Mouse (Mus musculus) midbrain, embryonic 12.5 days (tissue): ENCODE results near the gene Gclc. TPM values are rescaled to one million over a fixed set of nuclear protein-coding genes. Genes with fewer than 3 reads are reported as not detected.
"Not testable (repeated sequence)": the region's sequence is repeated elsewhere in the genome, so short reads cannot be mapped to it uniquely, and the experiment has no call there.

Source experiments
- ATAC-seq: fragments of 200-750 bp; cut with Nextera tagmentation; 2 replicates; pipeline ENCODE4 v1.8.0; 2017; ENCODE audit warnings: low read depth, moderate TSS enrichment, moderate library complexity; ENCODE audit not compliant: low FRiP score
- H3K27ac ChIP-seq: fragments of 300-500 bp; sonication (generic); replicated peaks from 2 replicates; pipeline ENCODE4 v1.5.1; 2016; ENCODE audit warnings: mild to moderate bottlenecking
- H3K27me3 ChIP-seq: fragments of 300-500 bp; sonication (generic); 2 replicates; pipeline ENCODE4 v1.6.1; 2016; ENCODE audit warnings: mild to moderate bottlenecking
- H3K36me3 ChIP-seq: fragments of 300-500 bp; sonication (generic); 2 replicates; pipeline ENCODE4 v1.6.1; 2016
- H3K4me1 ChIP-seq: fragments of 300-500 bp; sonication (generic); 2 replicates; pipeline ENCODE4 v1.6.1; 2016
- H3K4me2 ChIP-seq: fragments of 300-500 bp; sonication (generic); replicated peaks from 2 replicates; pipeline ENCODE4 v1.6.1; 2016; ENCODE audit warnings: mild to moderate bottlenecking, moderate library complexity
- H3K4me3 ChIP-seq: fragments of 300-500 bp; sonication (generic); 2 replicates; pipeline ENCODE4 v1.5.1; 2016; ENCODE audit warnings: mild to moderate bottlenecking
- H3K9ac ChIP-seq: fragments of 300-500 bp; sonication (generic); replicated peaks from 2 replicates; pipeline ENCODE4 v1.6.1; 2016; ENCODE audit warnings: mild to moderate bottlenecking, moderate library complexity
- H3K9me3 ChIP-seq: fragments of 300-500 bp; sonication (generic); 2 replicates; pipeline ENCODE4 v1.6.1; 2016; ENCODE audit warnings: mild to moderate bottlenecking
- WGBS: fragments of 180-500 bp; shearing (Covaris S2); methylation state at CpG from one replicate; pipeline ENCODE4 v1.1.7; 2016; 5-methylcytosine and 5-hydroxymethylcytosine counted together
- polyA plus RNA-seq: library from polyadenylated mRNA; unstranded; fragments of >200 nt; fragmentation: Nextera tagmentation; extraction: Ambion mirVana; gene quantifications from 2 replicates; pipeline ENCODE4 v1.2.1, GENCODE M21; 2016

Gclc gene
- polyA plus RNA-seq, 1 experiment from 2014 or later = 19.3 TPM

DNA sequence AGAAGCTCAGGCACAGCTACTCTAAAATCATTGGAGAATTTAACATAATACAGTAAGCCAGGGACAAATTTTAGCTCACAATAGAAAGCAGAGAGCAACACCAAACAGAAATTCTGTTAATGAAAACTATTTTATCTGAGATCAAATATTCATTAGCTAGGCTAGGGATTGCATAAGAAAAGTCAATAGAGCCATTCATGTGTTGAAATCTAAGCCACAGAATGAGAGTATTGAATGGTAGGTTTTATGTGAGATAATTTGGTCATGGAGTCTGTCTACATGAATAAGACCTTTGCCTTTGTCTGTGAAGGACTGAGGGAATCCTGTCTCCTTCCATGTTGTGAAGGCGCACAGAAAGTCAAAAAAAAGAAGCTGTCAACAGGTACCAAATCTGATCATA, 34.7 kb upstream of the Gclc start:
- H3K36me3 ChIP-seq = no peaks in the 10 kb centered on the region
- H3K4me2 ChIP-seq = no peak overlapping the region
- no peak overlapping the region for H3K27ac ChIP-seq
- H3K9me3 ChIP-seq = no peaks in the 10 kb centered on the region
- no peak overlapping the region for H3K4me3 ChIP-seq
- no peak for ATAC-seq
- 95% methylated on average over 1 of the region's 1 CpGs for WGBS
- no peaks in the 10 kb centered on the region for H3K4me1 ChIP-seq
- no peak overlapping the region for H3K9ac ChIP-seq
- no peaks in the 10 kb centered on the region for H3K27me3 ChIP-seq

DNA sequence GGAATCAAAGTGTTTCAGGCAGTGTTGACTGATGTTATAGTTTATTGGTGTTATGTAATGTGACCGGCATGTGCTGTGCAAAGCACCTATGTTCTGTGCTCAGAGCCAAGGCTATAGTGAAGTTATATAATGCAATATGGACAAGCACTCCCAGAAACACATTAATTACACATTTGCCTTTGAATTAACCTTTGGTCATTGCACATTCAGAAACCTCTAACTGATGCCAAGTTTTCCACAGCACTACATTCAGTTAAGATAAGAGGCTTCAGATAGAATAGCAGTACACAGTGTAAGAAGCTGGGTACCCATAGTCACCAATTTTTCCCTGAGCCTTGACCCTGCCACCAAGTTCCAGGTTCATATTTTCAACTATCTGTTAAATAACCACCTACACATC, 32.0 kb upstream of the Gclc start:
- Histone ChIP-seq H3K4me1 (no peaks in the 10 kb centered on the region), H3K27ac (no peak overlapping the region), H3K27me3 (no peaks in the 10 kb centered on the region), H3K9me3 (no peaks in the 10 kb centered on the region), H3K9ac (no peak overlapping the region), H3K4me2 (no peak overlapping the region), H3K4me3 (no peak overlapping the region), H3K36me3 (no peaks in the 10 kb centered on the region)
- 94% methylated on average over 1 of the region's 1 CpGs for WGBS
- ATAC-seq = no peak

DNA sequence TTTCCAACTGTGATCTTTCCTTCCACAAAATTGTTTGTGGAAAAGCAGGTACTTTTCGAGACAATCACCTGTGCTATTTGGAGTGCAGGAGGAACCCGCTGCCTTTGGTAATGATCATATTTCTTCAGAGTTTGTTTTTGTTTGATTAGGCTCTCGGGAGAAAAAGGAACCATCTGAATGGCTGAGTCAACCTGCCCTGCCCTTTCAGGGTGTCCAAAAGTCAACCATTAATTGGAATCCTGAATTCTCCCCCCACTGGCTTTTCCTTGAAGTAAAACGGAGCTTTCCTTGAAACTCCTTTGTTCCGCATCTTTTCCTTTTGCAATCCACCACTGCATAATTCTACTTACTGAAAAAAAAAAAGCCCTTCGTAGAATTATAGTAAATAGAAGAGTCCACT, 30.1 kb upstream of the Gclc start:
- Histone ChIP-seq H3K9me3 (no peaks in the 10 kb centered on the region), H3K4me1 (no peaks in the 10 kb centered on the region), H3K36me3 (no peaks in the 10 kb centered on the region), H3K4me3 (no peak overlapping the region), H3K27ac (no peak overlapping the region), H3K4me2 (no peak overlapping the region), H3K27me3 (no peaks in the 10 kb centered on the region), H3K9ac (no peak overlapping the region)
- 84% methylated on average over 6 of the region's 6 CpGs for WGBS
- no peak for ATAC-seq

DNA sequence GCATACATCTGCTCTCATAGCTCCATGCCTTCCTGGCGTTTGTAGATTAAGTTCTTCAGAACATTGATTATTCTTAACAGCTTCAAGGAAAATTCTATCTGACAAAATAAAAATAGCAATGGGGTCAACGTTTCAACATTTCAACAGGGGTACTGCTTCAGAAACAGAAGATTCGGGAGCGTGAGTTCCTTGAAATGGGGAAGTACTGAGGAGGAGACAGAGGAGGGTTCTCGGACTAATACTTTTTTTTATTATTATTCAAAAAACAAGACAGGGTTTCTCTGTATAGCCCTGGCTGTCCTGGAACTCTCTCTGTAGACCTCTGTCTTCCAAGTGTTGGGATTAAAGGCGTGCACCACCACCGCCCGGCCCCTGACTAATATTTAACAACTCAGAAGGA, 28.9 kb upstream of the Gclc start:
- no peak for ATAC-seq

DNA sequence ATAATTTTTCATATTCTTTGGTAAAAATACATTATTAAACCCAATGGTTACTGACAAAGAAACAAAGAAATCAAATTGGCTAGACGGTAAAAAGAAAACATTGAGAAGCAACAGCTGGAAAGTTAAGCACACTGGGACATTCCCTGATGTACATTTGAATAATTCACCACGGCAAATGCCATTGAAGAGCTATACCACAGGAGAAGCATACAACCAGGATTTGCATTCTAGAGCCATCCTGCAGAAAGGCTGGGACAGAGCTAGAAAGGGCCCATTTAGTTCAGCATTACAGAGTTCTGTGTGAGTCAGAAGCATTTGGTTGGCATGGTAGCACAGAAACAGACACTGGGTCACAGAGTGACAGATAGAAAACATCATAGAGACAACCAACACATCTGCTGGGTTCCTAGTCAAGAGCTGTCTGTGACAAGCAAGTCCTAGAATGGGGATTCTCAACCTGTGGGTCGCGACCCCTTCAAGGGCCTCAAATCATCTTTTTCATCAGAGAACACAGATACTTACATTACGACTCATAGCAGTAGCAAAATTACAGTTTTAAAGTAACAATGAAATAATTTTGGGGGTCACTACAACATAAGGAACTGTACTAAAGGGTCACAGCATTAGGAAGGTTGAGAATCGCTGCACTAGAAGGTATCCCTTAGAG, 28.2 kb upstream of the Gclc start:
- no peak overlapping the region for H3K4me3 ChIP-seq
- H3K9ac ChIP-seq = no peak overlapping the region
- ATAC-seq = no peak
- H3K4me2 ChIP-seq = no peak overlapping the region
- WGBS = 74% methylated on average over 6 of the region's 6 CpGs
- H3K36me3 ChIP-seq = no peaks in the 10 kb centered on the region
- H3K4me1 ChIP-seq = no peaks in the 10 kb centered on the region
- H3K9me3 ChIP-seq = no peaks in the 10 kb centered on the region
- H3K27ac ChIP-seq = no peak overlapping the region
- H3K27me3 ChIP-seq = no peaks in the 10 kb centered on the region

More for the DNA sequence above, 28.9 kb upstream of the Gclc start:
- Histone ChIP-seq H3K4me1 (no peaks in the 10 kb centered on the region), H3K27ac (no peak overlapping the region), H3K36me3 (no peaks in the 10 kb centered on the region), H3K9me3 (no peaks in the 10 kb centered on the region), H3K4me2 (no peak overlapping the region), H3K4me3 (no peak overlapping the region), H3K27me3 (no peaks in the 10 kb centered on the region), H3K9ac (no peak overlapping the region)
- 92% methylated on average over 8 of the region's 8 CpGs for WGBS

DNA sequence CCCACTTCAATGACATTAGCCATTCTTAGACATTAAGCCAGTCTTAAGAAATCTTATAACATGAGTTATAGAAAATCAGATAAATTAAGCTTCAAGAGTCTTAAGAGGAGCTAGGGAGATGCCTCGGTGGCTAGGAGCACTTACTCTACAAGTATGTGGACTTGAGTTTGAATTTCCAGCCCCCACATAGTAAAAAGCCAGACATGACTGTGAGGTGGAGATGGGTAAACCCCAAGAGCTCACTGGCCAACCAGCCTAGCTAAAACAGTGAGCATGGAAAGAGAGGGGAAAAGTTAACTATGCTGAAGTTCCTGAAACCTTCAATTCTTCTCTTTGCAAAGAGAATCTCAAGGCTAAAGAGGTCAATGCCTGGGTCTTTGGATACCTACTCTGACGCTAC, 27.3 kb upstream of the Gclc start:
- WGBS = 90% methylated on average over 2 of the region's 2 CpGs

DNA sequence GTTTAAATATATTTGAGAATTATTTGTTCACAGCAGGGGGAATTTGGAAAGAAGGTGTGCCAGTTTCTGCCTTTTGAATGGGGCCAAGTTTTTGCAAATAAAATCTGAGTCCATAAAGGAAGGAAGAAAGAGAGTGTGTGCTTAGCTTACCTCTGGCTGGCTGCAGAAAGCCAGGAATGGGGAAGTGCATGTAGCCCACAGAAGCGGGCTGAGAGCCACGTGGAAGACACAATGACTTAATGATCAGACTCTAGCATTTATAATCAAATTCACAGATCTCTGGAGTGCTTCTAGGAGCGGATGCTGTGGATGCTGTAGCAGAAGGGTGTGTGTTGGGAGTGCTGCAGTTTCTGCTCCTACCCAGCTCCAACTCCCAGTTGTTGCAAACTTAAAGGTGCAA, 22.3 kb upstream of the Gclc start:
- Histone ChIP-seq H3K4me1 (no peaks in the 10 kb centered on the region), H3K9me3 (no peaks in the 10 kb centered on the region), H3K4me2 (no peak overlapping the region), H3K27me3 (no peaks in the 10 kb centered on the region), H3K4me3 (no peak overlapping the region), H3K9ac (no peak overlapping the region), H3K36me3 (no peaks in the 10 kb centered on the region), H3K27ac (no peak overlapping the region)
- WGBS = 68% methylated on average over 3 of the region's 3 CpGs
- ATAC-seq = no peak

More for the DNA sequence above, 27.3 kb upstream of the Gclc start:
- Histone ChIP-seq H3K4me1 (no peaks in the 10 kb centered on the region), H3K27me3 (no peaks in the 10 kb centered on the region), H3K9me3 (no peaks in the 10 kb centered on the region), H3K27ac (no peak overlapping the region), H3K4me3 (no peak overlapping the region), H3K9ac (no peak overlapping the region), H3K36me3 (no peaks in the 10 kb centered on the region), H3K4me2 (no peak overlapping the region)
- no peak for ATAC-seq

DNA sequence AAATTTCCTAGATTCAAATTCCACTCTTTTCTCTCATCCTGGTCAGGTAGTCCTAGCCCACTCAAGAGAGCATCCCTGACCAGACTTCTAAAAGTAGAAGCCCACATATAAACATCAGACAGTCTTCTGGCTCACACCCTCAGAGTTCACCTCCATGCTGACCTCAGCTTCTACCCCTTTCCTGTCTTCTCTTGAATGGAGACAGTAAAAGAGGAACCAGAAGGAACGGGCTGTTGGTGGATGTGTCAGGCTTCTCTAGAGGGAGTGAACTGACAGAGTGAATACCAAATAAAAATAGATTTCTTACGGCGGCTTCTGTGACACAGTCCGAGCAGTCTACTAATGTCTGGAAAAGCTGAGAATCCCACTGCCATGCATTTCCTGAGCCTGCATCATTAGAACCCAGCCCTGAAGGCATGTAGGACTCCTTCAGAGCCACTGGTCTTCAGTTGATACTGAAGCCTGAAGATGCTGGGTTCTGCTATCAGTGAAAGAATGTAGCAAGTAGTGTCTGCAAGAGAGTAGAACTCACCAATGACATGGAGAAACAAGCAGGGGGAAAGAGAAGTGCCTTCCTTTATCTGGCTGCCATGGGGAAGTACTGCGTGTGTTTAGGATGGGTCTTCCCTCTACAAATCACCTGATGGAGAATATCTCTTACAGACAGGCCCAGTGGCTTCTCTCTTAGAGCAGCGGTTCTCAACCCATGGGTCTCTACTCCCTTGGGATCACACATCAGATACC, 16.9 kb upstream of the Gclc start:
- no peaks in the 10 kb centered on the region for H3K27me3 ChIP-seq
- H3K4me3 ChIP-seq = no peak overlapping the region
- no peak overlapping the region for H3K27ac ChIP-seq
- no peak for ATAC-seq
- H3K4me2 ChIP-seq = no peak overlapping the region
- H3K9ac ChIP-seq = no peak overlapping the region
- 90% methylated on average over 6 of the region's 6 CpGs for whole genome bisulfite sequencing
- H3K9me3 ChIP-seq = no peaks in the 10 kb centered on the region
- no peaks in the 10 kb centered on the region for H3K36me3 ChIP-seq
- no peaks in the 10 kb centered on the region for H3K4me1 ChIP-seq

DNA sequence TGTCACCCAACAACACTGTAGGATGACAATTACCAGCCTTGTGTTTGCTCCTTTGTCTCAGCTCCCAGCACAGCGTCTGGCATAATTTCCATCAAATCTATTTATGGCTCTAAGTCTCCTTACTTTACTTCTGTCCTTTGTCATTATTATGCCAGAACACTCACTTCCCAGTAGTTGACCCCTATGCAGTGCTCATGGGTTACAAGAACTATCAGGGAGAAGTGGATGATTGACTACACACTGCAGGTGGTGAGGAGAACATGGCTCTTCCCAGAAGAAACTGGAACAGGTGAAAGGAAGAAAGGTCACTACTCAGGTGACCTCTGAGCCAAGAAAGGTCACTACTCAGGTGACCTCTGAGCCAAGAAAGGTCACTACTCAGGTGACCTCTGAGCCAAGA, 12.9 kb upstream of the Gclc start:
- Histone ChIP-seq H3K4me2 (no peak overlapping the region), H3K4me1 (no peaks in the 10 kb centered on the region), H3K27me3 (no peaks in the 10 kb centered on the region), H3K36me3 (no peaks in the 10 kb centered on the region), H3K9ac (no peak overlapping the region), H3K4me3 (no peak overlapping the region), H3K9me3 (no peaks in the 10 kb centered on the region), H3K27ac (no peak overlapping the region)
- ATAC-seq = no peak
- WGBS = 75% methylated on average over 1 of the region's 1 CpGs

DNA sequence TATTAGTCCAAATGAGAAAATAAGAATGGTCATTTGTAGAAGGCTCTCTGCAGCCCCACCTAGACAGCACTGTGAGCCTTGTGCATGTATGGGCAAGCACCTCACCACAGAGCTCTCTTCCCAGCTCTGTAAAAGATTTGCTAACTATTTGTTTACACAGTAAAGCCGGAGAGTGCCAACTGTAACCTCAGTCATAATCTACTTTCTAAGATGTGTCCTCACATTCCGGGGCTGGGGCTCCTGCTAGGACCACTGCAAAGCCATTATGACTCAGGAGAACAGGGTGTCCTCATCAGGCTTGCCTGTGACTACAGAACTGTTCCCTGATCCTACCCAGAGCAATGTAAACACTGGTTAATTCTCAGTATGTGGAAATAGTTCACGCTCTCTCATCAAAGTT, 9.5 kb upstream of the Gclc start:
- 72% methylated on average over 3 of the region's 3 CpGs for WGBS
- no peaks in the 10 kb centered on the region for H3K27me3 ChIP-seq
- H3K4me3 ChIP-seq = no peak overlapping the region

DNA sequence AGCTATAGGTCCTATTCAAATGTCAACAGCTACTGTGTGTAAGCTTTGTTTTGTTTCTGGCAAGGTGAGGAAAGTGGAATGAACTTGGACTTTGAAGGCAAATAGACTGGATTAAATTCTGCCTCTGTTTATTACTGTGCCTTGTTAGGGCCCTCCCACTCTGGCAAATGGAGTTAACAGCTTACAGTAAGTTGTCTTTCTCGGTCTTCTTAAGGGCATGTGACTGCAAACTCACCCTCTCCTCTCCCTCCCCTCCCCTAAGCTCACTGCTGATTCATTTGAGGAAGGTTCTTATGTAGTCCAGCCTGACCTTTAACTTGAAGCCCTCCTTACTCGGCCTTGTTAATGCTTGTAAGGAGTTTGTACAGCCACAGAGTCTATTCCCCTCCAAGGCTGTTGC, 8.0 kb upstream of the Gclc start:
- Histone ChIP-seq H3K4me2 (no peak overlapping the region), H3K4me1 (peaks cover 11% of the 10 kb centered on the region; the same call in 1 of the 2 replicates), H3K4me3 (no peak overlapping the region), H3K9me3 (no peaks in the 10 kb centered on the region), H3K36me3 (no peaks in the 10 kb centered on the region), H3K27me3 (no peaks in the 10 kb centered on the region), H3K9ac (no peak overlapping the region), H3K27ac (no peak overlapping the region)
- WGBS = 71% methylated on average over 2 of the region's 2 CpGs
- ATAC-seq = no peak

More for the DNA sequence above, 9.5 kb upstream of the Gclc start:
- H3K9ac ChIP-seq = no peak overlapping the region
- no peak for ATAC-seq
- H3K27ac ChIP-seq = no peak overlapping the region
- H3K4me2 ChIP-seq = no peak overlapping the region
- H3K36me3 ChIP-seq = no peaks in the 10 kb centered on the region
- peaks cover 2% of the 10 kb centered on the region; the same call in 1 of the 2 replicates for H3K4me1 ChIP-seq
- H3K9me3 ChIP-seq = no peaks in the 10 kb centered on the region

DNA sequence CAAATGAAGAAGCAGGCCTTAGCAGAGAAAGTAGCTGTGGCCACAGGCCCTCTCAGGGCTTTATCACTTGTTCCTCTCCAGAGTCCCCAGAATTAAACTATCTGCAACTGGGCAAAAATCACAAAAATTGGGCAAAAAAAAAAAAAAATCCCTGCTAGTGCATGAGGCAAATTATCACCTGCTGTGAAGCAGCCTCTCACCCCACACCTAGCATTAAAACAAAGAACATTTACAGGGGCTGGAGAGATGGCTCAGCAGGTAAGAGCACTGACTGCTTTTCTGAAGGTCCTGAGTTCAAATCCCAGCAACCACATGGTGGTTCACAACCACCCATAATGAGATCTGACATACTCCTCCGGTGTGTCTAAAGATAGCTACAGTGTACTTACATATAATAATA, 6.0 kb upstream of the Gclc start:
- H3K4me2 ChIP-seq, H3K36me3 ChIP-seq, ATAC-seq, H3K9me3 ChIP-seq, H3K27ac ChIP-seq, H3K4me3 ChIP-seq, H3K9ac ChIP-seq, H3K27me3 ChIP-seq: not testable (repeated sequence)
- WGBS = 93% methylated on average over 1 of the region's 1 CpGs
- peaks cover 12% of the 10 kb centered on the region; the same call in 1 of the 2 replicates for H3K4me1 ChIP-seq
